Mouse (Mus musculus) G1E (cell line): ENCODE results near the gene Gm48551. TPM values are rescaled to one million over a fixed set of nuclear protein-coding genes. Genes with fewer than 3 reads are reported as not detected.

Source experiments
- ATAC-seq: 2 replicates; pipeline ENCODE4 v1.8.0; 2016; ENCODE audit warnings: mild to moderate bottlenecking; ENCODE audit not compliant: insufficient number of reproducible peaks, poor library complexity, low FRiP score, severe bottlenecking; ENCODE audit errors: extremely low read depth
- DNase-seq: peaks from one replicate; pipeline ENCODE4 v3.0.0; 2012; ENCODE audit warnings: low spot score
- H3K27me3 ChIP-seq: 2 replicates; pipeline ENCODE4 v1.6.1; 2012; ENCODE audit warnings: mild to moderate bottlenecking, low read length, inconsistent platforms; ENCODE audit not compliant: insufficient read depth
- H3K36me3 ChIP-seq: replicated peaks from 2 replicates; pipeline ENCODE3; 2012; ENCODE audit warnings: mild to moderate bottlenecking, inconsistent platforms
- H3K4me1 ChIP-seq: 2 replicates; pipeline ENCODE4 v1.6.1; 2012; ENCODE audit warnings: low read depth, low read length, inconsistent platforms, mixed read lengths; ENCODE audit not compliant: insufficient read depth
- H3K4me3 ChIP-seq: 2 replicates; pipeline ENCODE4 v1.5.1; 2012; ENCODE audit warnings: low read depth, mild to moderate bottlenecking, inconsistent platforms, low read length, moderate library complexity, mixed read lengths
- H3K9me3 ChIP-seq: replicated peaks from 2 replicates; pipeline ENCODE4 v1.6.1; 2012; ENCODE audit warnings: inconsistent platforms
- CTCF ChIP-seq: IDR thresholded peaks from 2 replicates; pipeline ENCODE4 v1.5.1; 2012; ENCODE audit warnings: low read depth, low read length, inconsistent platforms, mixed read lengths
- GATA1 ChIP-seq: IDR thresholded peaks from 2 replicates; pipeline ENCODE4 v1.6.1; 2012; ENCODE audit warnings: borderline replicate concordance, low read length, inconsistent platforms, mixed read lengths
- GATA2 ChIP-seq: IDR thresholded peaks from 2 replicates; pipeline ENCODE4 v1.6.1; 2012; ENCODE audit warnings: low read depth, low read length, inconsistent platforms, borderline replicate concordance
- POLR2AphosphoS5 ChIP-seq: IDR thresholded peaks from 2 replicates; pipeline ENCODE4 v1.6.1; 2012; ENCODE audit warnings: low read depth, low read length, inconsistent platforms; ENCODE audit not compliant: insufficient replicate concordance
- TAL1 ChIP-seq: conservative IDR thresholded peaks from 2 replicates; pipeline ENCODE4 v1.6.1; 2012; ENCODE audit warnings: low read depth, low read length, inconsistent platforms, mixed read lengths
- polyA plus RNA-seq: library from polyadenylated mRNA; stranded (reverse); fragments of >175 nt; gene quantifications from 2 replicates; pipeline ENCODE4 v1.2.3, GENCODE M21; 2012
- total RNA-seq, 2 experiments: library from RNA; stranded (forward) in 1 of 2; stranded (reverse) in 1 of 2; fragments of 200-1000 nt in 1 of 2; fragments of >200 nt in 1 of 2; fragmentation: Nextera tagmentation in 1 of 2; gene quantifications; 2 replicates each; pipeline ENCODE4 v1.2.3; 2014 to 2017

Gene Gm48551
- total RNA-seq (2014; fragmentation: Nextera tagmentation): 1.1 TPM in 1 of 2 replicates, not detected in the other
- 2.6 and 4.1 TPM in 2 replicates for total RNA-seq (2017)
- 0.72 and 1.3 TPM in 2 replicates for polyA plus RNA-seq

DNA sequence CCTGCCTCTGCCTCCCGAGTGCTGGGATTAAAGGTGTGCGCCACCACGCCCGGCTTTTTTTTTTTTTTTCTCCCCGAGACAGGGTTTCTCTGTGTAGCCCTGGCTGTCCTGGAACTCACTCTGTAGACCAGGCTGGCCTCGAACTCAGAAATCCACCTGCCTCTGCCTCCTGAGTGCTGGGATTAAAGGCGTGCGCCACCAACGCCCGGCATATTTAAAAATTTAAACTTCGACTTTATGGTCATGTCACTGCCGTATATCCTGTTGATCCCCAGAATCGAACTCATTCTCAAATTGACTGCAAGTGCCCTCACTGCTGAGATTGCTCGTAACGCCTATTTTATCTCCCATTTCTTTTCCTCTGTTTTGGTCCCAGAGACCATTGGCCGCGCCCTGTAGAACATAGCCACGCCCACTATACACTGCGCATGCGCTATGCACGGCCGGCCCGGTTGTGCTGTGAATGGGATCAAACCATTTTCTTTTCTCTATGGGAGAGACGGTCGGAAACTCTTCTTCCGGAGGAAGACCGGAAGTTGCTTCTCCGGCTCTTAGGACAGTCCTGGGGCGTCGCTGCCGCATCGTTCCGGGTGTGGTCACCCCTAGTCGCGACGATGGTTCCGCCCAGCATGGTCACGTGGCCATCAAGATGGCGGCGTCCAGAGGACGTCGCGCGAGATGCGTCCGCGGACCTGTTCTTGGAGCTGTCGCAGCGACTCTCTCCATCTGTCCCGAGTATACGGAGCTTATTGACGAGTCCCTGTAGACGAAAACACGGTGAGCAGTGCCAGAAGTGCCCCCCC, at the start of gene Gm48551, which contains the start of gene Dohh:
Gene Gm48551, plus strand, starts transcription at position 665 of the 803 bp plus-strand sequence.
Gene Dohh, plus strand, starts transcription at position 627 of the 803 bp plus-strand sequence.
- Histone ChIP-seq H3K36me3 (peaks cover 38% of the 10 kb centered on the region), H3K4me3 (peak within 1 kb of the TSS; percentile 97), H3K4me1 (peaks cover 79% of the 10 kb centered on the region), H3K9me3 (no peaks in the 10 kb centered on the region), H3K27me3 (no peaks in the 10 kb centered on the region)
- peak; percentile 94 for DNase-seq
- peak; percentile 80 for ATAC-seq
- TF ChIP-seq POLR2AphosphoS5 (no peak), TAL1 (no peak), CTCF (no peak), GATA2 (no peak), GATA1 (no peak)

DNA sequence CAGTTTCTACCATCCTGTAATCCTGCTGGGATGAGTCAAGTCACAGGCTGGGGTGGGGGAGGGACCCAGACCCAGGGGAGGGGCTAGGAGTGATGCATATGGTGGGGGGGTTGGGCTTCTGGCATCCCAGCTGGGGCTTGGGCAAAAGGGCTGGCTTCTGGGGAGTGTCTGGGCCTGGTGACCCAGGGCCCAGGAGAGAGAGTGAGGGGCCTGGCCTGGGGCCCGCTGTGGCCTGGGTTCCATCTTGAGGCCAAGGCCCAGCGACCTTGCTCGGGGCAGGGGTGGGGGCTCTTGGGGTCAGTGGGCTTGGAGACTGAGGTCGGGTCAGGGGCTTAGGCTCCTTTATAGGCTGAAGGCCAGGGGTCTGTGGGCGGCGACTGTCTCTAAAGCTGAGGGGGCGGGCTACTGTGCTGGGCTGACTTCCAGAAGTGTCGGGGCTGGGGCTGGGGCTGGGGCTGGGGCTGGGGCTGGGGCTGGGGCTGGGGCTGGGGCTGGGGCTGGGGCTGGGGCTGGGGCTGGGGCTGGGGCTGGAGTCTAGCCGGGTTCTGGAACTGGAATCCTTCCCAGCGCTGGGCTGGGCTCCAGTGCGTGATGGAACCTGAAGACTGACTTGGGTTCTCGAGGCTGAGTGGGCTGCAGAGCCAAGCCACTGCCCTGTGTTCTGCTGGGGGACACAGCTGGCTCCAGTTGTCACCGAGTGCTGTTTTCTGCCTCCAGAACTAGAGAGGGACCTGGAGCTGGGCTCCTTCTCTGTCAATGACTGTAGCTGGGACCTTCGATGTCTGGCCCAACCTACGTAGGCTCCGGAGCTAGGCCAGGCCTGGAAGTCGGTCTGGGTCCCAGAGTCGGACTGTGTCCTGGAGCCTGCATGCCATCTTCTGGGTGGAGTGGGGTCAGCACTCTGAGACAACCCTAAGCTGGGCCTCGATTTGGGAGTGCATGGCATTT, 48.6 kb upstream of the Gm48551 start:
- TF ChIP-seq TAL1: no peak
- TF ChIP-seq POLR2AphosphoS5: no peak
- no peak for TF ChIP-seq GATA2
- TF ChIP-seq CTCF: no peak
- TF ChIP-seq GATA1: no peak
- peaks cover 47% of the 10 kb centered on the region for H3K27me3 ChIP-seq
- DNase-seq (no peak), ATAC-seq (no peak)
- 0 out of 2 replicates have a peak, but pooled peaks cover 3% of the 10 kb centered on the region for H3K9me3 ChIP-seq
- H3K4me3 ChIP-seq: no peak overlapping the region
- no peaks in the 10 kb centered on the region for H3K36me3 ChIP-seq
- H3K4me1 ChIP-seq: peaks cover 20% of the 10 kb centered on the region

GRCm38 (mm10) chr10:81336558-81336957, 47.7 kb upstream of the Gm48551 start:
- Histone ChIP-seq H3K4me3 (no peak overlapping the region), H3K27me3 (peaks cover 47% of the 10 kb centered on the region), H3K4me1 (peaks cover 28% of the 10 kb centered on the region), H3K9me3 (0 out of 2 replicates have a peak, but pooled peaks cover 3% of the 10 kb centered on the region), H3K36me3 (no peaks in the 10 kb centered on the region)
- no peak for TF ChIP-seq POLR2AphosphoS5
- no peak for DNase-seq
- ATAC-seq: no peak

- Histone ChIP-seq H3K4me3 (no peak overlapping the region), H3K9me3 (peaks cover 11% of the 10 kb centered on the region; the same call in 1 of the 2 replicates), H3K27me3 (peaks cover 42% of the 10 kb centered on the region), H3K4me1 (peaks cover 33% of the 10 kb centered on the region), H3K36me3 (peaks cover 7% of the 10 kb centered on the region)
- ATAC-seq (no peak), DNase-seq (no peak)
- TF ChIP-seq POLR2AphosphoS5 (no peak), GATA1 (no peak), CTCF (no peak), GATA2 (no peak), TAL1 (no peak)
Observed at GRCm38 (mm10) chr10:81340551-81341332, 43.5 kb upstream of the Gm48551 start.

DNA sequence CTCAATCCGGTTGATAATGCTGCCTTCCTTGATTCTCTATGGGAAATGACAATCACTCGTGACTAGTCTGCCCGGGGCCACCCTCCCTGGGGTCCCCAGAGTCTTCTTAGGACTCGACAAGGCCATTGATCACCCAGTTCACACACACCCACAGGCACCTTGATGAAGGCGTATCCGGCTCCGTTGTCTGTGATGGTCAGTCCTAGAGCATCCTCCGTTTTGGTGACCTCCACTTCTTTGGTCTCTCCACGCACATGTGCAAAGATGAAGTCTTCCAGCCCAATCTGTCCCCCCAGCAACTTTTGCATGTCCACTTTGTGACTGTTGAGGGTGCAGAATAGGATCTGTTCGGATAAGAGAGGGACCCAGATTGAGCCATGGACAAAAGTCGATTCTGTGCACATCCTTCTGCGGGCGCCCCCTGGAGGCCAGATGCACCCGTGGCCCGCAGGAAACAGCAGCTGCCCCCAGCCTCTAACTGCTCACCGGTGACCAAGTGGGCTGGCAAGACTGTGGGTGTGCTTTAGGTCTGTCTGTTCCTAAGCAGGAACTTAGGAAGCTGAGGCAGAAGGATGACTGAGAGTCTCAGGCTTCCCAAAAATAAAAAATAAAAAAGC, 42.8 kb upstream of the Gm48551 start:
- Histone ChIP-seq H3K4me3 (no peak overlapping the region), H3K36me3 (peaks cover 14% of the 10 kb centered on the region), H3K9me3 (peaks cover 11% of the 10 kb centered on the region; the same call in 1 of the 2 replicates), H3K27me3 (peaks cover 36% of the 10 kb centered on the region), H3K4me1 (peaks cover 31% of the 10 kb centered on the region)
- DNase-seq (peak; percentile 59), ATAC-seq (no peak)
- no peak for TF ChIP-seq GATA1
- no peak for TF ChIP-seq POLR2AphosphoS5
- no peak for TF ChIP-seq TAL1
- TF ChIP-seq CTCF: peak; percentile 59; the same call in 1 of the 2 replicates
- TF ChIP-seq GATA2: no peak
